Comparison of ENCODE assay signal across 16 mouse cellular contexts in the genomic region with DNA sequence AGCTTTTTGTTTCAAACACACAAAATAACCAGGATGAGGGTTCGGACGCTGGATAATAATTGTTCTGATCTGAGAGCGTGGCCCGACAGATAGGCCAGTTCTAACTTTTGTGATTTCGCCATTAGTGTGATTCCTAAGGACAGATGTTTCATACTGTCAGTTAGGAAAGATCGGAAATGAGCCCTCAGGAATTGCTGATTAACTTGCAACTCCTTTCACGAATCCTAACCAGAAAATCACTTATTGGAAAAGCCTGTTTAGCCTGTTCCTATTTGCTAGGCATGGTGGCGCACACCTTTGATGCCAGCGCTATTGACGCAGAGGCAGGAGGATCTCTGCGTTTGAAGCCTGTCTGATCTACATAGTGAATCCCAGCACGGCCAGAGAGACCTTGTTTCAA.
"Had no signal": no experiment of that assay in that cellular context is flagged by ENCODE, and none has a peak within 500 bp of the region (broad histone marks: within the 10 kb centered on the region; RNA-seq: fewer than 3 reads in every experiment).

No protein-coding gene starts in this region.

- H3K4me1 ChIP-seq: stomach, embryonic 15.5 days had no signal

- H3K27ac ChIP-seq: neural tube, embryonic 12.5 days; neural tube, embryonic 13.5 days; neural tube, embryonic 15.5 days; stomach, embryonic 15.5 days; stomach, postnatal 0 days had no signal

- H3K9me3 ChIP-seq: neural tube, embryonic 12.5 days; neural tube, embryonic 13.5 days; neural tube, embryonic 15.5 days; stomach, embryonic 15.5 days had no signal

- H3K4me3 ChIP-seq: neural tube, embryonic 12.5 days; neural tube, embryonic 13.5 days; neural tube, embryonic 15.5 days; stomach, embryonic 15.5 days had no signal

- H3K4me2 ChIP-seq: neural tube, embryonic 12.5 days; neural tube, embryonic 13.5 days; neural tube, embryonic 15.5 days; stomach, embryonic 15.5 days had no signal

- H3K9ac ChIP-seq: neural tube, embryonic 12.5 days; neural tube, embryonic 13.5 days; neural tube, embryonic 15.5 days; stomach, embryonic 15.5 days had no signal

- DNase-seq: retina, postnatal 1 day; right cerebral cortex, adult 18-20 months; right cerebral cortex, postnatal 14 days; right cerebral cortex, postnatal 25 days; spleen, adult 18-20 months; thymus, adult 18-20 months; thymus, adult 2 months; thymus, postnatal 14 days; thymus, postnatal 25 days; thymus, postnatal 36 days; thymus, postnatal 4 days had no signal

- H3K36me3 ChIP-seq: neural tube, embryonic 12.5 days; neural tube, embryonic 13.5 days; neural tube, embryonic 15.5 days; stomach, embryonic 15.5 days had no signal
